Mouse (Mus musculus) liver (tissue): ENCODE data around the gene Slc29a1.

Source experiments
- DNase-seq: peaks from one replicate; pipeline ENCODE4 v3.0.0-alpha.2; 2020; ENCODE audit warnings: mixed read lengths

The Slc29a1 gene

GRCm38 (mm10) chr17:45567162-45567601, 32.2 kb downstream of the Slc29a1 start:
- peak; percentile 42 for DNase-seq

GRCm38 (mm10) chr17:45566360-45567161, 32.8 kb downstream of the Slc29a1 start:
- no peak for DNase-seq

GRCm38 (mm10) chr17:45566031-45566359, 33.4 kb downstream of the Slc29a1 start:
- no peak for DNase-seq

- DNase-seq, result no peak
These were observed 34.3 kb downstream of the Slc29a1 start for GRCm38 (mm10) chr17:45565103-45565502.

GRCm38 (mm10) chr17:45564531-45565084, 34.8 kb downstream of the Slc29a1 start:
- DNase-seq, result no peak

GRCm38 (mm10) chr17:45563655-45564530, 35.5 kb downstream of the Slc29a1 start, which contains the start of gene Slc35b2:
Gene Slc35b2 (plus strand): TSS chr17:45563874.
- DNase-seq, result peak; percentile 88

GRCm38 (mm10) chr17:45563216-45563615, 36.2 kb downstream of the Slc29a1 start:
- no peak for DNase-seq

- no peak for DNase-seq
These were observed 39.5 kb downstream of the Slc29a1 start for GRCm38 (mm10) chr17:45559732-45560525.

GRCm38 (mm10) chr17:45557998-45558862, 41.2 kb downstream of the Slc29a1 start:
- DNase-seq, result no peak

- DNase-seq, result no peak
These were observed 42.1 kb downstream of the Slc29a1 start for GRCm38 (mm10) chr17:45557246-45557824.

- no peak for DNase-seq
These were observed 42.7 kb downstream of the Slc29a1 start for GRCm38 (mm10) chr17:45556514-45557245.

GRCm38 (mm10) chr17:45556107-45556489, 43.3 kb downstream of the Slc29a1 start:
- DNase-seq, result no peak

- DNase-seq, result peak; percentile 96
These were observed 43.8 kb downstream of the Slc29a1 start, which contains the start of gene Nfkbie for GRCm38 (mm10) chr17:45555452-45556106. Gene Nfkbie (plus strand): TSS chr17:45555703.

- DNase-seq, result no peak
These were observed 45.0 kb downstream of the Slc29a1 start for GRCm38 (mm10) chr17:45554420-45554819.

- no peak for DNase-seq
These were observed 46.3 kb downstream of the Slc29a1 start for GRCm38 (mm10) chr17:45553065-45553464.

- DNase-seq, result peak; percentile 73
These were observed 47.5 kb downstream of the Slc29a1 start for GRCm38 (mm10) chr17:45551816-45552451.

GRCm38 (mm10) chr17:45551249-45551796, 48.1 kb downstream of the Slc29a1 start:
- no peak for DNase-seq

GRCm38 (mm10) chr17:45550253-45550652, 49.2 kb downstream of the Slc29a1 start:
- no peak for DNase-seq

GRCm38 (mm10) chr17:45549617-45550181, 49.7 kb downstream of the Slc29a1 start, which contains the start of gene Tmem151b:
Gene Tmem151b (minus strand): TSS chr17:45549677.
- peak; percentile 56 for DNase-seq
